Mouse (Mus musculus) gonadal fat pad, adult 2 months (tissue): ENCODE data around the gene Gpr142. TPM values are rescaled to one million over a fixed set of nuclear protein-coding genes. Genes with fewer than 3 reads are reported as not detected.

Source experiments
- DNase-seq: peaks from one replicate; pipeline ENCODE4 v3.0.0-alpha.2; 2012; ENCODE audit warnings: low read depth
- polyA plus RNA-seq: library from polyadenylated mRNA; depleted of rRNA; stranded (reverse); fragments of >200 nt; gene quantifications from 2 replicates; pipeline ENCODE4 v1.2.3, GENCODE M21; 2012; rRNA removed

The Gpr142 gene
- polyA plus RNA-seq = 0.90 and 3.6 TPM in 2 replicates

GRCm38 (mm10) chr11:114798624-114799023 is at the start of gene Gpr142:
Gpr142 (plus strand) TSS chr11:114798924.
- DNase-seq = no peak

GRCm38 (mm10) chr11:114764820-114765818 is 33.6 kb upstream of the Gpr142 start, which contains the start of gene Kif19a:
Kif19a (plus strand) TSS chr11:114765388.
- DNase-seq = no peak

- no peak for DNase-seq
These were observed 28.8 kb upstream of the Gpr142 start for GRCm38 (mm10) chr11:114769911-114770310.

- DNase-seq = no peak
These were observed 26.8 kb upstream of the Gpr142 start for GRCm38 (mm10) chr11:114771896-114772295.

GRCm38 (mm10) chr11:114780076-114780475 is 18.6 kb upstream of the Gpr142 start:
- no peak for DNase-seq

DNA sequence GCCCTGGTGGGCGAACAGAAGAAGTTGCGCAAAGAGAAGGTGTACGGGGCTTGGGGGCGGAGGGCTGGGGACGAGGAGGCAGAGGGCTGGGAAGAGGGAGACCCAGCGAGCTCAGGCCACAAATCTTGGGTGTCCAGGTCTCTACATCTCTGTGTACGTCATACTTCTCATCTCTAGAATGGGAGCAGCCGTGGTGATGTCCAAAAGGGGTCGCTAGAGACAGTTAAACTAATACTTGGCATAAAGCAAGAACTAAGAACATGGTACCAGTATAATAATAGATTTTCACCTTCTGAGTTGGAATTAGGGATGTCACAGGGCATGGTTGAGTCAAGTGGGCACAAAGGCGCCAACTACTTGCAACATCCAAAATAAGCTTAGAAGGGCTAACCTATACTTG is 12.8 kb upstream of the Gpr142 start:
- DNase-seq = no peak

- DNase-seq = no peak
These were observed 12.4 kb upstream of the Gpr142 start for GRCm38 (mm10) chr11:114786326-114786725.

- no peak for DNase-seq
These were observed 11.1 kb upstream of the Gpr142 start for GRCm38 (mm10) chr11:114787611-114788010.

- DNase-seq = no peak
These were observed 9.5 kb upstream of the Gpr142 start for GRCm38 (mm10) chr11:114789061-114789714.

DNA sequence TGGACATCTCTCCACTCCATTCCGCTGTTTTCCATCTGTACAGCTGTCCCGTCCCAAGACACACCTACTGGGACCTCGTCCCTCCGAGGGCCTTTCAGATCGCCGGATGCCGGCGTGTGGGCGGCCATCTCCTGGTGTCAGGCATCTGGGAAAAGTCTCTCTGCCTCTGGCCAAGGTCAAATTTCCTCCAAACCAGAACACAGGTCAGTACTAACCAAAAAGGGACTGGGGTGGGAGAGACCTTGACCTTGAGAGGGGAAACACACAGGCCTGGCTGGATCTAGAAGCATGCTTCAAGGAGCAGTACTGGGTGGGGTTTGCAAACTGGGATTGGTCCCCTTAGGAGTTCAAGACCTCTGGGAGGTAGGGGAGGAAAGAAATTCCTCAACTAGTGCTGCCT is 9.0 kb upstream of the Gpr142 start:
- DNase-seq = no peak

DNA sequence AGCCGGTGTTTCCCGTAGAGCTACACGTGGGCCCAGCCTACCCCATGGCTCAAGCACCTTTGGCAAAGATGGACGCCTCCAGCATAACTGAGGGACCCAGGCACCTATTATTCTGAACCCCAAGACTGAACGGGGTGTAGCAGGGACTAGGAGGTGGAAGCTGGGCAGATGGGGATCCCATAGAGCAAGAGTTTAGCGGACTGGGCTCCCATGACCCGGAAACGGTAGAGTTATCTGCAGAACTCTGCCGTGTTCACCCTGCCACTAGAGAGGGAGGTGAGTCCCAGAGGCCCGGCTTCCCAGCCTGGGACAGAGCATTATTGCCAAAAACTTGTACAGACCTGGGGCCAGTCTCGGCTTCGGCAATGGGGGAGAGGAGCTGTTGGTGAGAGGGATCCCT is 8.6 kb upstream of the Gpr142 start:
- DNase-seq = no peak

DNA sequence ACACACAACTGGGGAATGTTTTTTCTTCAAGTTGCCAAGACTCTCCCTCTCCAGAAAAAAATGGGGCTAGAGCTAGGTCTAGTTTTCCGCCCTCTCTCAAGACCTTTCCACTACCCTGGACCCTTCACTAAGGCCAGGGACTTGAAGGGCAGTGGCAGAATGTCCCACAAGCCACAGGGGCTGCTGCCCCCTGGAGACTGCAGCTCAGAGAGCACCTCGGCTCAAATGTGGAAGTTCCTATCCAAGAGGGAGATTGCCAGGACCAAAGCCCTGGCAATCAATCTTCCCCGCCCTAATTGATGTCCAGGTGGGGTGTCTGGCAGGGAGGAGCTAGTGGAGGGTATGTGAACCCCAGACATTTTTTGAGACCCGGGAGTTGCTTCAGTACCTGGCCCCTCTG is 7.9 kb upstream of the Gpr142 start:
- DNase-seq = no peak

GRCm38 (mm10) chr11:114791351-114791889 is 7.3 kb upstream of the Gpr142 start:
- no peak for DNase-seq

DNA sequence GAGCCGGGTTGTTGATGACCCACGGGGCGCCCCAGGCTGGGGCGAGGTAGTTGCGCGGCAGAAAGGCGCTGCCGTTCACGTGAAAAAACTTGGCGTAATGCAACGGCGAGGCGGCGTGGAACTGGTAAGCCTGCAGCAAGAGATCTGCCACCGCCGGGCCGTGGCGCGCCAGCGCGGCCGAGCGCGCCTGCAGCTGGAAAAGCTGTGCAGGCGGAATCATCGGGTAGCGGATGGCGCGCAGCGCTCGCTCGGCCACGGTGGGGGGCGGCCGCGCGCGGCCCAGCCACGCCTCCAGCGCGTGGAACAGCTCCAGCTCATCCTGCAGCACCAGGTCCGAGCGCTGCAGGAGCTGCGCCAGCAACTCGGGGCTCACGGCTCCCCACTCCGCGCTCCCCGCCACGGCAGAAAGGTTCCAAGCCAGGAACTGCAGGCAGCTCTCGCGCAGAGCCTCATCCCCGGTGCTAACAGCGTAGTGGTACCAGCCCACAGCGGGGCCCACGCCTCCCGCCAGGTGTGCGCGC is 6.8 kb upstream of the Gpr142 start:
- DNase-seq = no peak

DNA sequence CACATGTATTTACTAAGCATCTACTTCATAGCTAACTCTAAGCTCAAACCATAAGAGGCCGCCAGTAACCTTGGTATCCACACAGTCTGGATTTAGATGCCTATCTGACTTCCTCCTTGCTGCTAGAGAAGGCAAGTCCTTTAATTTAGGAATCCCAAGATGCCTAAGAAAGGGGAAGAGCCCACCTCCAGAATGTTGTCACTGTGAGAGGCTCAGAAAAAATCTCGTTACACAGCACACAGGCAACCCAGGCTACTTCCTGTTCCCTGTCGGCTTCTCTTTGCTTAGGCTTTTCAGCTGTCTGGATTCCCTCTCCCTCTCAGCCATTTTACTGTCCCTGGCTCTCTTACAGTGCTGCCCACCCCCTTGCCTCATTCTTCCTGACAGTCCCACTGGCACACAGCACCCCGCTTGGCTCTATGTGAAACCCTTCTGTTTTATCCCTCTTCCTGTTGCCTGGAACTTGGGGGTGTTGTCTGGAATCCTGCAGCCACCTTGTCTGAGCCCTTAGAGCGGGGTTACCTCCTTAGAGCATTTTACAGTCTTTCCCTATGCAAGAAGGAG is 5.7 kb upstream of the Gpr142 start:
- DNase-seq = no peak

GRCm38 (mm10) chr11:114793868-114794545 is 4.7 kb upstream of the Gpr142 start:
- no peak for DNase-seq

DNA sequence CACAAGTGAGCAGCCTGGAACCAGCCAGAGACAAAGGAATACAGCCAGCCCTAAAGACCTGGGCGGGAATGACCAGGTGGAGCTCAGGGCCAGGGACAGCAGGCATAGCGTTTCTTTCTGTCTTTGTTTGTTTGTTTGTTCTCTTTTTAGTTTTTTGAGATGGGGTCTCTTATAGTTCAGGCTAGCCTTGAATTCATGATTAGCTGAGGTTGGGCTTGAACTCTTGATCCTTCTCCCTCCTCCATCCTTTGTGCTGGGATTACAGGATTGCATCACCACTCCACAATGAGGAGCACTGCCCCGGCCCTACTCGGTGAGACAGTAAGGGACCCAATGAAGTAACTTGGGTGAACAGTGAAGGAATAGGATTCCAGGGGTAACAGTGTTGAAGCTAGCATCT is 4.0 kb upstream of the Gpr142 start:
- no peak for DNase-seq

- DNase-seq = no peak
These were observed 3.4 kb upstream of the Gpr142 start for GRCm38 (mm10) chr11:114795231-114795746.

- no peak for DNase-seq
These were observed 2.8 kb upstream of the Gpr142 start, which contains the start of gene Btbd17 for GRCm38 (mm10) chr11:114795848-114796322. Btbd17 (minus strand) TSS chr11:114795945.

GRCm38 (mm10) chr11:114797176-114797575 is 1.5 kb upstream of the Gpr142 start:
- no peak for DNase-seq

- no peak for DNase-seq
These were observed 743 bp upstream of the Gpr142 start for GRCm38 (mm10) chr11:114797981-114798380.
